ENCODE assay signal across 18 mouse cellular contexts in the genomic region with DNA sequence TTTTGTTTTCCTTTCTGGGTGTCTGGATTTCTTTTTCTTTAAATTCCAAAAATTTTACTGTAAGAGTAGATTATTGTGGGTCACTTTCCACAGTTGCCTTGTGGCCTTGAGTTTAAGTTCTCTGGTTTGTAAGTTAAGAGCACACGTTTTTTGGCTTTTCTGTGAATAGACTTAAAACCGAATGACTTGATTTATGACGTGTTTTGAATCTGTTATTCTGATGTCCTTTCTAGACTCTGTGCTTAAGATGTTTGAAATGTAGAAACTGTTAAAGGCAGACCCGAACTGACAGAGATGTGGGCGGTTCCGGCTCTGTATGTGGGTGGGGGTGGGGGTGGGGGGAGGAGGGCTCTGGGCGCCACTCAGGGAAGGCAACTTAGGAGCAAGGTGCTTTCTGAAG.
DNase-seq lines count a peak whose midpoint lies in the region; ATAC-seq and TF ChIP-seq lines count a peak whose summit lies in the region.
"Had no signal": no experiment of that assay in that cellular context is flagged by ENCODE, and none has a peak within 500 bp of the region (broad histone marks: within the 10 kb centered on the region; RNA-seq: fewer than 3 reads in every experiment).

No protein-coding gene starts in this region.

- whole genome bisulfite sequencing in heart, postnatal 0 days: 60% methylated on average over 7 of the region's 7 CpGs
- 42% methylated on average over 7 of the region's 7 CpGs for WGBS in lung, embryonic 15.5 days
- 37% methylated on average over 7 of the region's 7 CpGs for WGBS in lung, adult 2 months
- WGBS in macrophage (ENCODE audit: missing documents): 58% methylated on average over 6 of the region's 7 CpGs

- peak overlapping the region; percentile 57 for H3K4me2 ChIP-seq in heart, postnatal 0 days (ENCODE audit: low read depth, low read length)
- H3K4me2 ChIP-seq in lung, embryonic 15.5 days: peak overlapping the region; percentile 47; the same call in 1 of the 2 replicates
- H3K4me2 ChIP-seq: embryonic facial prominence, embryonic 12.5 days; liver, embryonic 15.5 days had no signal

- no peaks in the 10 kb centered on the region for H3K9me3 ChIP-seq in heart, postnatal 0 days (replicated peaks; ENCODE audit: control insufficient read depth, low read length)
- no peaks in the 10 kb centered on the region for H3K9me3 ChIP-seq in lung, embryonic 15.5 days
- H3K9me3 ChIP-seq: embryonic facial prominence, embryonic 12.5 days; liver, embryonic 15.5 days; neural tube, embryonic 13.5 days had no signal

- TF ChIP-seq POLR2A in lung, adult 2 months (IDR thresholded peaks at IDR 0.05; ENCODE audit: borderline replicate concordance, extremely low read depth, low read depth, low read length): no peak

- no peak for TF ChIP-seq EP300 in heart, postnatal 0 days (IDR thresholded peaks at IDR 0.05; ENCODE audit: low read depth)

- DNase-seq in frontal cortex, postnatal 25 days (ENCODE audit: low spot score in 2 of 2): no peak
- DNase-seq in heart, postnatal 0 days (ENCODE audit: low spot score): no peak
- no peak for DNase-seq in heart, adult 9 months (ENCODE audit: low spot score in 2 of 2)
- no peak for DNase-seq in lung, adult 2 months
- no peak for DNase-seq in layer of hippocampus, postnatal 36 days
- DNase-seq: cerebellum, adult 18-20 months; heart, postnatal 36 days; kidney, postnatal 10 days; layer of hippocampus, adult 9-11 months; right cerebral cortex, postnatal 25 days had no signal

- peaks cover 20% of the 10 kb centered on the region; the same call in 1 of the 2 replicates for H3K36me3 ChIP-seq in heart, postnatal 0 days (replicated peaks; ENCODE audit: control insufficient read depth, insufficient read depth, low read length)
- 0 out of 2 replicates have a peak, but pooled peaks cover 7% of the 10 kb centered on the region for H3K36me3 ChIP-seq in lung, embryonic 15.5 days
- H3K36me3 ChIP-seq in macrophage (ENCODE audit: inconsistent target): no peaks in the 10 kb centered on the region
- H3K36me3 ChIP-seq: neural tube, embryonic 13.5 days had no signal

- peak overlapping the region; percentile 61; the same call in 1 of the 2 replicates for H3K9ac ChIP-seq in heart, postnatal 0 days (replicated peaks; ENCODE audit: low read depth, low read length)
- H3K9ac ChIP-seq in lung, embryonic 15.5 days: no peak overlapping the region
- H3K9ac ChIP-seq: embryonic facial prominence, embryonic 12.5 days; liver, embryonic 15.5 days; neural tube, embryonic 13.5 days had no signal

- peak overlapping the region; percentile 84 for H3K27ac ChIP-seq in heart, postnatal 0 days (ENCODE audit: low read depth)
- H3K27ac ChIP-seq in lung, embryonic 15.5 days: 0 out of 2 replicates have a peak overlapping the region, but pooled peaks have one; percentile 45
- peak overlapping the region; percentile 100 for H3K27ac ChIP-seq in macrophage
- H3K27ac ChIP-seq: hindbrain, postnatal 0 days; liver, embryonic 15.5 days; neural tube, embryonic 13.5 days had no signal

- H3K27me3 ChIP-seq in heart, postnatal 0 days (ENCODE audit: control insufficient read depth, insufficient read depth, low read length): no peaks in the 10 kb centered on the region
- no peaks in the 10 kb centered on the region for H3K27me3 ChIP-seq in lung, embryonic 15.5 days
- H3K27me3 ChIP-seq: embryonic facial prominence, embryonic 12.5 days; liver, embryonic 15.5 days; neural tube, embryonic 13.5 days had no signal

- TF ChIP-seq CTCF in heart, postnatal 0 days (IDR thresholded peaks at IDR 0.05; ENCODE audit: low read depth): no peak
- TF ChIP-seq CTCF in lung, adult 2 months (IDR thresholded peaks at IDR 0.05; ENCODE audit: insufficient read depth, low read length): no peak

- H3K4me1 ChIP-seq in heart, postnatal 0 days (ENCODE audit: control insufficient read depth, insufficient read depth): peaks cover 74% of the 10 kb centered on the region
- peaks cover 93% of the 10 kb centered on the region for H3K4me1 ChIP-seq in lung, embryonic 15.5 days
- H3K4me1 ChIP-seq in lung, adult 2 months (ENCODE audit: control insufficient read depth, insufficient read depth, low read length): peaks cover 43% of the 10 kb centered on the region
- H3K4me1 ChIP-seq: liver, embryonic 15.5 days had no signal

- ATAC-seq in frontal cortex, adult (ENCODE audit: low TSS enrichment): 0 out of 2 replicates have a peak, but pooled peaks have one; percentile 1
- no peak for ATAC-seq in heart, postnatal 0 days (ENCODE audit: insufficient read depth, low read depth)
- ATAC-seq in lung, embryonic 15.5 days (ENCODE audit: borderline replicate concordance, extremely low read depth, low FRiP score, low TSS enrichment): no peak
- ATAC-seq: forebrain, embryonic 14.5 days; hindbrain, postnatal 0 days had no signal

- peaks cover 100% of the 10 kb centered on the region for H3K79me2 ChIP-seq in macrophage (ENCODE audit: inconsistent target)

- H3K4me3 ChIP-seq in heart, postnatal 0 days (ENCODE audit: low read depth, low read length): no peak overlapping the region
- peak overlapping the region; percentile 7; the same call in 1 of the 2 replicates for H3K4me3 ChIP-seq in lung, embryonic 15.5 days
- no peak overlapping the region for H3K4me3 ChIP-seq in lung, adult 2 months (replicated peaks; ENCODE audit: extremely low read depth, low read depth, low read length)
- peak overlapping the region; percentile 1; the same call in 1 of the 2 replicates for H3K4me3 ChIP-seq in macrophage (ENCODE audit: inconsistent target)
- H3K4me3 ChIP-seq: embryonic facial prominence, embryonic 12.5 days; liver, embryonic 15.5 days; neural tube, embryonic 13.5 days had no signal

Comparison
In these comparisons a context has a peak if more than half of its experiments do, and no peak if none do; other contexts are left out.
1. H3K4me3 ChIP-seq: peak in lung, embryonic 15.5 days (single experiment) and macrophage (single experiment); none in heart, postnatal 0 days (single experiment) and lung, adult 2 months (single experiment).
2. H3K27ac ChIP-seq: peak in every context shown above with its lines; median percentile 100 in macrophage; 84 in heart, postnatal 0 days; 45 in lung, embryonic 15.5 days.